Mouse (Mus musculus): ENCODE results near the gene Brms1l.
"Not testable (repeated sequence)": the region's sequence is repeated elsewhere in the genome, so short reads cannot be mapped to it uniquely, and the experiment has no call there.

Gene Brms1l

GRCm38 (mm10) chr12:55836199-55836951 lies at the start of gene Brms1l:
Brms1l (plus strand) TSS chr12:55836324.
- in situ Hi-C loops (cut with MboI, MseI) = loop anchor here (25.0 kb wide), 1 partner anchor 1401 kb away; the partner anchor contains the start of genes Mipol1 and Prps1l3

GRCm38 (mm10) chr12:55794485-55794884 lies 41.6 kb upstream of the Brms1l start:
- in situ Hi-C loops (cut with MboI, MseI) = not testable (repeated sequence)

GRCm38 (mm10) chr12:55797103-55797502 lies 39.0 kb upstream of the Brms1l start:
- in situ Hi-C loops (cut with MboI, MseI) = no loop called here

- in situ Hi-C loops (cut with MboI, MseI) = no loop called here
Observed at GRCm38 (mm10) chr12:55798745-55799144, 37.4 kb upstream of the Brms1l start.

- in situ Hi-C loops (cut with MboI, MseI) = no loop called here
Observed at GRCm38 (mm10) chr12:55800144-55800543, 36.0 kb upstream of the Brms1l start.

- in situ Hi-C loops (cut with MboI, MseI) = no loop called here
Observed at GRCm38 (mm10) chr12:55801131-55801530, 35.0 kb upstream of the Brms1l start.

GRCm38 (mm10) chr12:55805035-55805434 lies 31.1 kb upstream of the Brms1l start:
- in situ Hi-C loops (cut with MboI, MseI) = no loop called here

- in situ Hi-C loops (cut with MboI, MseI) = no loop called here
Observed at GRCm38 (mm10) chr12:55816488-55816887, 19.6 kb upstream of the Brms1l start.

- in situ Hi-C loops (cut with MboI, MseI) = no loop called here
Observed at GRCm38 (mm10) chr12:55820119-55820660, 15.9 kb upstream of the Brms1l start.

GRCm38 (mm10) chr12:55820661-55821314 lies 15.3 kb upstream of the Brms1l start, which contains the start of gene Ralgapa1:
Ralgapa1 (minus strand) TSS chr12:55821167.
- in situ Hi-C loops (cut with MboI, MseI) = no loop called here

GRCm38 (mm10) chr12:55824027-55824426 lies 12.1 kb upstream of the Brms1l start:
- in situ Hi-C loops (cut with MboI, MseI) = no loop called here

- in situ Hi-C loops (cut with MboI, MseI) = loop anchor here (25.0 kb wide), 1 partner anchor 1412 kb away; the partner anchor contains the start of genes Mipol1 and Prps1l3
Observed at GRCm38 (mm10) chr12:55825537-55825936, 10.6 kb upstream of the Brms1l start.

GRCm38 (mm10) chr12:55831101-55831500 lies 5.0 kb upstream of the Brms1l start:
- in situ Hi-C loops (cut with MboI, MseI) = loop anchor here (25.0 kb wide), 1 partner anchor 1406 kb away; the partner anchor contains the start of genes Mipol1 and Prps1l3

- in situ Hi-C loops (cut with MboI, MseI) = loop anchor here (25.0 kb wide), 1 partner anchor 1404 kb away; the partner anchor contains the start of genes Mipol1 and Prps1l3
Observed at GRCm38 (mm10) chr12:55832961-55833360, 3.2 kb upstream of the Brms1l start.

- in situ Hi-C loops (cut with MboI, MseI) = loop anchor here (25.0 kb wide), 1 partner anchor 1403 kb away; the partner anchor contains the start of genes Mipol1 and Prps1l3
Observed at GRCm38 (mm10) chr12:55833906-55834625, 2.1 kb upstream of the Brms1l start.

- in situ Hi-C loops (cut with MboI, MseI) = loop anchor here (25.0 kb wide), 1 partner anchor 1402 kb away; the partner anchor contains the start of genes Mipol1 and Prps1l3
Observed at GRCm38 (mm10) chr12:55834891-55835290, 1.2 kb upstream of the Brms1l start.

- in situ Hi-C loops (cut with MboI, MseI) = loop anchor here (25.0 kb wide), 1 partner anchor 1401 kb away; the partner anchor contains the start of genes Mipol1 and Prps1l3
Observed at GRCm38 (mm10) chr12:55835857-55836198, 296 bp upstream of the Brms1l start.

- in situ Hi-C loops (cut with MboI, MseI) = loop anchor here (25.0 kb wide), 1 partner anchor 1400 kb away; the partner anchor contains the start of genes Mipol1 and Prps1l3
Observed at GRCm38 (mm10) chr12:55837495-55837894, 1.4 kb downstream of the Brms1l start.

GRCm38 (mm10) chr12:55846741-55847140 lies 10.6 kb downstream of the Brms1l start:
- in situ Hi-C loops (cut with MboI, MseI) = loop anchor here (25.0 kb wide), 1 partner anchor 1391 kb away; the partner anchor contains the start of genes Mipol1 and Prps1l3

- in situ Hi-C loops (cut with MboI, MseI) = loop anchor here (25.0 kb wide), 1 partner anchor 1389 kb away; the partner anchor contains the start of genes Mipol1 and Prps1l3
Observed at GRCm38 (mm10) chr12:55847851-55848250, 11.7 kb downstream of the Brms1l start.

- in situ Hi-C loops (cut with MboI, MseI) = no loop called here
Observed at GRCm38 (mm10) chr12:55850650-55851049, 14.5 kb downstream of the Brms1l start.

Measured in regulatory T cell (primary cell).